Comparison of ENCODE assay signal across 14 mouse cellular contexts in genomic region chr13:8333589-8334455, GRCm38 (mm10).
A peak's percentile ranks its signal among the peaks of the same experiment; 100 is the strongest.
DNase-seq lines count a peak whose midpoint lies in the region; ATAC-seq and TF ChIP-seq lines count a peak whose summit lies in the region.
"Had no signal": no experiment of that assay in that cellular context is flagged by ENCODE, and none has a peak within 500 bp of the region (broad histone marks: within the 10 kb centered on the region; RNA-seq: fewer than 3 reads in every experiment).

No protein-coding gene starts in this region.

- H3K9me3 ChIP-seq in forebrain, embryonic 14.5 days (replicated peaks; ENCODE audit: control insufficient read depth, low read length): no peaks in the 10 kb centered on the region
- no peaks in the 10 kb centered on the region for H3K9me3 ChIP-seq in hindbrain, embryonic 15.5 days
- H3K9me3 ChIP-seq in midbrain, embryonic 16.5 days (replicated peaks; ENCODE audit: control insufficient read depth, low read length, poor library complexity, severe bottlenecking): no peaks in the 10 kb centered on the region
- H3K9me3 ChIP-seq: limb, embryonic 12.5 days had no signal

- no peak overlapping the region for H3K4me3 ChIP-seq in forebrain, embryonic 14.5 days (ENCODE audit: low read depth, low read length)
- no peak overlapping the region for H3K4me3 ChIP-seq in hindbrain, embryonic 15.5 days
- no peak overlapping the region for H3K4me3 ChIP-seq in midbrain, embryonic 16.5 days (ENCODE audit: low read depth, low read length)
- no peak overlapping the region for H3K4me3 ChIP-seq in lung, adult 2 months (replicated peaks; ENCODE audit: extremely low read depth, low read depth, low read length)
- H3K4me3 ChIP-seq: limb, embryonic 12.5 days had no signal

- TF ChIP-seq POLR2A in lung, adult 2 months (IDR thresholded peaks at IDR 0.05; ENCODE audit: borderline replicate concordance, extremely low read depth, low read depth, low read length): no peak

- 9% methylated on average over 7 of the region's 7 CpGs for WGBS in forebrain, embryonic 14.5 days
- 16% methylated on average over 7 of the region's 7 CpGs for WGBS in hindbrain, embryonic 15.5 days
- 11% methylated on average over 7 of the region's 7 CpGs for WGBS in midbrain, embryonic 16.5 days
- WGBS in lung, adult 2 months: 61% methylated on average over 7 of the region's 7 CpGs

- no peaks in the 10 kb centered on the region for H3K36me3 ChIP-seq in forebrain, embryonic 14.5 days (ENCODE audit: control insufficient read depth, insufficient read depth, low read length)
- no peaks in the 10 kb centered on the region for H3K36me3 ChIP-seq in hindbrain, embryonic 15.5 days
- H3K36me3 ChIP-seq in midbrain, embryonic 16.5 days (ENCODE audit: control insufficient read depth, insufficient read depth, low read length): no peaks in the 10 kb centered on the region
- H3K36me3 ChIP-seq: limb, embryonic 12.5 days had no signal

- peak; percentile 80 for ATAC-seq in forebrain, embryonic 14.5 days
- peak; percentile 82 for ATAC-seq in hindbrain, embryonic 15.5 days (ENCODE audit: low FRiP score, low read depth)
- ATAC-seq in midbrain, embryonic 16.5 days: peak; percentile 74
- ATAC-seq in frontal cortex, adult (ENCODE audit: low TSS enrichment): no peak
- ATAC-seq: intestine, embryonic 16.5 days; liver, postnatal 0 days had no signal

- no peak for TF ChIP-seq CTCF in lung, adult 2 months (IDR thresholded peaks at IDR 0.05; ENCODE audit: insufficient read depth, low read length)

- no peak overlapping the region for H3K9ac ChIP-seq in forebrain, embryonic 14.5 days (ENCODE audit: low read length)
- no peak overlapping the region for H3K9ac ChIP-seq in hindbrain, embryonic 15.5 days
- no peak overlapping the region for H3K9ac ChIP-seq in midbrain, embryonic 16.5 days (ENCODE audit: low read depth, low read length)
- H3K9ac ChIP-seq: limb, embryonic 12.5 days; liver, postnatal 0 days had no signal

- peak overlapping the region; percentile 16; the same call in 1 of the 2 replicates for H3K4me2 ChIP-seq in forebrain, embryonic 14.5 days (ENCODE audit: low read length)
- peak overlapping the region; percentile 28 for H3K4me2 ChIP-seq in hindbrain, embryonic 15.5 days
- H3K4me2 ChIP-seq in midbrain, embryonic 16.5 days (ENCODE audit: low read length): no peak overlapping the region
- H3K4me2 ChIP-seq: limb, embryonic 12.5 days had no signal

- H3K27ac ChIP-seq in forebrain, embryonic 14.5 days (ENCODE audit: low read depth, low read length): no peak overlapping the region; the same call in 1 of the 2 replicates
- H3K27ac ChIP-seq in hindbrain, embryonic 15.5 days (replicated peaks): peak overlapping the region; percentile 23
- H3K27ac ChIP-seq in midbrain, embryonic 16.5 days (ENCODE audit: low read length): peak overlapping the region; percentile 43; the same call in 1 of the 2 replicates
- H3K27ac ChIP-seq: limb, embryonic 12.5 days had no signal

- no peaks in the 10 kb centered on the region for H3K27me3 ChIP-seq in forebrain, embryonic 14.5 days (replicated peaks; ENCODE audit: control insufficient read depth, insufficient read depth, low read length)
- H3K27me3 ChIP-seq in hindbrain, embryonic 15.5 days: no peaks in the 10 kb centered on the region
- no peaks in the 10 kb centered on the region for H3K27me3 ChIP-seq in midbrain, embryonic 16.5 days (ENCODE audit: control insufficient read depth, insufficient read depth, low read depth, low read length)
- H3K27me3 ChIP-seq: limb, embryonic 12.5 days had no signal

- H3K4me1 ChIP-seq in forebrain, embryonic 14.5 days (ENCODE audit: control insufficient read depth, insufficient read depth, low read length): peaks cover 19% of the 10 kb centered on the region
- H3K4me1 ChIP-seq in hindbrain, embryonic 15.5 days (replicated peaks): peaks cover 29% of the 10 kb centered on the region
- H3K4me1 ChIP-seq in midbrain, embryonic 16.5 days (ENCODE audit: control insufficient read depth, insufficient read depth, low read length): peaks cover 20% of the 10 kb centered on the region
- no peaks in the 10 kb centered on the region for H3K4me1 ChIP-seq in lung, adult 2 months (ENCODE audit: control insufficient read depth, insufficient read depth, low read length)

- DNase-seq in embryo, embryonic 10 days (ENCODE audit: low spot score): peak; percentile 27
- peak; percentile 63 for DNase-seq in forebrain, embryonic 14.5 days (ENCODE audit: low spot score)
- DNase-seq in heart, adult 18-20 months: no peak
- no peak for DNase-seq in spleen, postnatal 10 days (ENCODE audit: low spot score in 2 of 2)
- DNase-seq in lung, adult 2 months: no peak
- DNase-seq: adrenal gland, adult 8-10 months; cerebellum, adult 9-10 months; kidney, postnatal 36 days; liver, postnatal 0 days had no signal

Comparison
In these comparisons a context has a peak if more than half of its experiments do, and no peak if none do; other contexts are left out.
1. DNase-seq: peak in embryo, embryonic 10 days (single experiment) and forebrain, embryonic 14.5 days (single experiment); none in heart, adult 18-20 months (0 of 2), spleen, postnatal 10 days (0 of 2) and lung, adult 2 months (single experiment).